Mouse (Mus musculus) kidney, adult 2 months (tissue): Measurements from ENCODE around the gene Ppm1k. TPM values are rescaled to one million over a fixed set of nuclear protein-coding genes. Genes with fewer than 3 reads are reported as not detected.

Experiments used
- DNase-seq: peaks from one replicate; pipeline ENCODE4 v3.0.0; 2021
- H3K27ac ChIP-seq: fragments of 200-500 bp; 2 replicates; pipeline ENCODE4 v1.5.1; 2012; ENCODE audit warnings: low read depth, low read length, control low read depth, inconsistent platforms; ENCODE audit not compliant: insufficient read depth
- H3K27me3 ChIP-seq: fragments of 200-500 bp; replicated peaks from 2 replicates; pipeline ENCODE4 v1.6.1; 2012; ENCODE audit warnings: mild to moderate bottlenecking, moderate library complexity, low read length, inconsistent platforms; ENCODE audit not compliant: control insufficient read depth, insufficient read depth
- H3K36me3 ChIP-seq: fragments of 200-500 bp; 2 replicates; pipeline ENCODE4 v1.6.1; 2012; ENCODE audit warnings: mild to moderate bottlenecking, moderate library complexity, low read length, inconsistent platforms; ENCODE audit not compliant: control insufficient read depth, insufficient read depth
- H3K4me1 ChIP-seq: fragments of 200-500 bp; 2 replicates; pipeline ENCODE4 v1.6.1; 2011; ENCODE audit warnings: low read length; ENCODE audit not compliant: control insufficient read depth, insufficient read depth
- H3K4me3 ChIP-seq: fragments of 200-500 bp; 2 replicates; pipeline ENCODE4 v1.5.1; 2011; ENCODE audit warnings: mild to moderate bottlenecking, low read depth, low read length, control low read depth; ENCODE audit not compliant: insufficient read depth
- CTCF ChIP-seq: fragments of 200-500 bp; conservative IDR thresholded peaks from 2 replicates; pipeline ENCODE4 v1.5.1; 2011; ENCODE audit warnings: low read depth, mild to moderate bottlenecking, control low read depth, low read length, moderate library complexity, mixed read lengths; ENCODE audit not compliant: insufficient read depth, insufficient read length
- POLR2A ChIP-seq: fragments of 200-500 bp; IDR thresholded peaks from one replicate; pipeline ENCODE4 v1.6.1; 2011; ENCODE audit warnings: low read depth, low read length, control low read depth
- WGBS: fragments of 180-500 bp; shearing (Covaris S2); methylation state at CpG from one replicate; pipeline ENCODE4 v1.1.7; 2018; 5-methylcytosine and 5-hydroxymethylcytosine counted together
- polyA plus RNA-seq: library from polyadenylated mRNA; depleted of rRNA; stranded (reverse); fragments of >200 nt; gene quantifications from 2 replicates; pipeline ENCODE4 v1.2.3, GENCODE M21; 2012

Gene Ppm1k
- polyA plus RNA-seq, 1 experiment, result 6.2 TPM

DNA sequence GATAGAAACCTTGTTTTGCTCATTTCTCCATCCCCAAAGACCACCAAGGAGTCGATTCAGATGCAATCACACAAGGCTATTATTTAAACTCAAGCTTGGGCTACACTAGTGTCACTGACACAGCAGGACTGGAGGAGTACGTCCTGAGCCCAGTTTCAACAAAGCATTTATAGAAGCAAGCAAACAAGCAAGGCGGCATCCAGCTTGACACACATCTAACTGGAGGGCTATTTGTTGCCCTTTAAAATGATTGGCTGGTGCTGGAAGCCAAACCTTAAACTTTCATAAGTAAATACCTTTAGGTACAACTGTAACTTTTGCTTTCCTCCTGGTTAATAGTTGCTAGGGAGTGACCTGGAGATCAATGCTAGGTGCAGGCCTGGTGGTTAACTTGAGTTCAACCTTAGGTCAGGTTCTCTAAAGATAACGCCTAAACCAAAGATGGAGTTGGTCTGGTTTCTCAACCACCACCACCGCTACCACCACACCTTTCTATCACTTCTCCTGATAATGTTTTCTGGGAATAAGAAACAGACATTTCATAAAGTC, 5.8 kb upstream of the Ppm1k start:
- WGBS, result 80% methylated on average over 5 of the region's 5 CpGs
- no peak for DNase-seq

GRCm38 (mm10) chr6:57537887-57538286, 2.6 kb upstream of the Ppm1k start:
- 90% methylated on average over 5 of the region's 5 CpGs for WGBS
- DNase-seq, result no peak
- Histone ChIP-seq H3K4me3 (no peak overlapping the region), H3K4me1 (peaks cover 2% of the 10 kb centered on the region; the same call in 1 of the 2 replicates), H3K27ac (no peak overlapping the region), H3K36me3 (no peaks in the 10 kb centered on the region), H3K27me3 (no peaks in the 10 kb centered on the region)
- TF ChIP-seq POLR2A (no peak), CTCF (no peak)

More for the DNA sequence above, 5.8 kb upstream of the Ppm1k start:
- no peaks in the 10 kb centered on the region; the same call in 1 of the 2 replicates for H3K4me1 ChIP-seq
- H3K27ac ChIP-seq, result no peak overlapping the region
- H3K36me3 ChIP-seq, result no peaks in the 10 kb centered on the region
- no peak overlapping the region for H3K4me3 ChIP-seq
- no peak for TF ChIP-seq CTCF
- no peak for TF ChIP-seq POLR2A
- H3K27me3 ChIP-seq, result no peaks in the 10 kb centered on the region

DNA sequence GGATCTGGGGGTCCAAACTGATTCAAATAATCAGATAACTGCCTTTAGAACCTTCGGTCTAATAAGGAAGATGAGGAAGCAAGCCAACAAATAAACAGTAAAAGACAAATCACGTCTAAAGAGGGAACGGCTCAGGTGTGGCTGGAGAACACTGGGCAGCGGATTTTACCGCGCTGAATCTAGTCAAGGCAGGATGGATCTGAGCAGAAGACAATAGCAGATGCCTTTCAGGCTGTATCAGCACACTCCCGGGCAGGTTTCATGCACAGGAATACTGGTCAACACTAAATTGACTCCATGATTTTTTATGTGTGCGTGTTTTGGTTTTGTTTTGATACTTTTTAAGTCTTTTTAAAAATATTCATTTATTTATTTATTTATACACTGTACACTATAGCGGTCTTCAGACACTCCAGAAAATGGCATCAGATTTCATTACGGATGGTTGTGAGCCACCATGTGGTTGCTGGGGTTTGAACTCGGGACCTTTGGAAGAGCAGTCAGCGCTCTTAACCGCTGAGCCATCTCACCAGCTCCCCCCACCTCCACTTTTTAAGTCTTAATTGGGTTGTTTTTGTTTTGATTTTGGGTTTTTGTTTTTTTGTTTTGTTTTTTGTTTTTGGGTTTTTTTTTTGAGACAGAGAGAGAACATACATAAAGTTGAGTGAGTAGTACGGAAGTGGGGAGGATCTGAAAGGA, 852 bp upstream of the Ppm1k start:
- peak overlapping the region; percentile 94 for H3K27ac ChIP-seq
- 16% methylated on average over 14 of the region's 14 CpGs for WGBS
- peak overlapping the region; percentile 86 for H3K4me3 ChIP-seq
- H3K27me3 ChIP-seq, result no peaks in the 10 kb centered on the region
- peaks cover 2% of the 10 kb centered on the region; the same call in 1 of the 2 replicates for H3K4me1 ChIP-seq
- H3K36me3 ChIP-seq, result no peaks in the 10 kb centered on the region
- DNase-seq, result peak; percentile 14
- TF ChIP-seq POLR2A (no peak), CTCF (no peak)

DNA sequence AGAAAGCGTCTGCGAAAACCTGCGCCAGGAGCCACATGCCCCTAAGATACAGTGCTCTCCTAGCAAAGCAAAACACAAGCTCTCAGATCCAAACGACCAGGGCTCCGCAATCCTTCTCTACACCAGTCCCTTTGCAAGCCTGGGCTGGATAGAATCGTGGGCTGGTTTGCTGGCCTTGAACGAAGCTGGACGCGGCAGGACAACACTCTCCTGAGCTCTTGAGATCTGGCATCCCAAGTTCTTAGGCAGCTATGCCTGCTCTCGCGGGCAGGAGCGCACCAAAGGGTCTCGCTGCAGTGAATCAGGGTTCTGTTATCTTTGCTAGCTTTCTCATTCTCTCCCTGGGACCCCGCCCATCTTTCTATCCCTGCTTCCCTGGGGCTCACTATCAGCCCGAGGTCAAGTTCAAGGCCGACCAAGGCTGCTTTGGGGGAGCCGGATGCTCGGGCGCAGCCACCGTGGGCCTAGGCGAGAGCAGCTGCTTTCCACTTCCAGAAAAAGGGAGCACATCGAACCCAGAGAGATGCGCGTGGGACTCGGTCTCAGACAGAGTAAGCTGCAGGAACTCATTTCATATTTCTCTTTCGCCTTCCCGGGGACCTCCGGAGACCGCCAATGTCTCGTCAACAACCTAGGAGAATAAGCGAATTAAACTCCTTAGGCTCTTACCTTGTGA, 519 bp downstream of the Ppm1k start:
- H3K4me1 ChIP-seq, result peaks cover 2% of the 10 kb centered on the region; the same call in 1 of the 2 replicates
- WGBS, result under 1% methylated on average over 31 of the region's 31 CpGs
- peak overlapping the region; percentile 34 for H3K27ac ChIP-seq
- no peaks in the 10 kb centered on the region for H3K36me3 ChIP-seq
- no peaks in the 10 kb centered on the region for H3K27me3 ChIP-seq
- TF ChIP-seq POLR2A (no peak), CTCF (no peak)
- DNase-seq, result peak; percentile 38
- H3K4me3 ChIP-seq, result peak overlapping the region; percentile 73

DNA sequence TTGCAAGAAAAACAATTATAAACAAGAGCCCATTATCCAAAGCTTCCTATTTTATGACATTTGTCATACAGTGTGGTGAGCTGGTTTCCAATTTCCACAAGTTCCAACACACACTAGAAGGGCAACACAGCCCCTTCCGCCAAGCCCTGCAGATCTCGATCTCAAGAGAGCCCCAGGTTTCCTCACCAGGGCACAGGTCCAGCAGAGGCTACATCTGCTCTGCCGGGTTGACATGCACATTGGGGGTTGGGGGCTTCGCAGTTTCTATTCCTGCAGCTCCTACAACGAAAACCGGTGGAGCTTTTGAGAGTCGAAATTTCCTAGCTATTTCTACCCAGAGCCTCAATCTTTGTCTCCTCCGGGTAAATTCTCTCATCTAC, 1.0 kb downstream of the Ppm1k start:
- 4% methylated on average over 8 of the region's 8 CpGs for WGBS
- peaks cover 2% of the 10 kb centered on the region; the same call in 1 of the 2 replicates for H3K4me1 ChIP-seq
- peak overlapping the region; percentile 73 for H3K4me3 ChIP-seq
- peak; percentile 43 for DNase-seq
- H3K36me3 ChIP-seq, result no peaks in the 10 kb centered on the region
- H3K27me3 ChIP-seq, result no peaks in the 10 kb centered on the region
- peak overlapping the region; percentile 34; the same call in 1 of the 2 replicates for H3K27ac ChIP-seq
- TF ChIP-seq POLR2A, result no peak

DNA sequence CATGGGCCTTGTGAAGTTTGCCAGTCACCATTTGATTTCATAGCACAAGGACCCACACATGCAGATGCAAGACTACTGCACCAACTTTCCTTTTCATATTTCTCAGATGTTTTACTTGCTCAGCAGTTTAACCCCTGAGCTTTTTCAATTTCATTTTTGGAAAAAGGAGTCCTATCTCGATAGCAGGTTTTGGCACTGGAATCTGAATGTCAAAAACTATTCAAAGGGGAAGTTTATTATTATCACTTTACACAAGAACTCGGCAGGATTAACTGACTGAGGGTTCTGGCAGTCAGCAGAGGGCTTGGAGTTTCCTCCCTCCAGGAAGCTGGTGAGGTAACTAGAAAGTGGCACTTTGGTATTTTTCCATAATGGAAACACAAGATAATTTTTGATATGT, 1.9 kb downstream of the Ppm1k start:
- no peak for TF ChIP-seq POLR2A
- no peak for TF ChIP-seq CTCF
- peaks cover 2% of the 10 kb centered on the region; the same call in 1 of the 2 replicates for H3K4me1 ChIP-seq
- H3K36me3 ChIP-seq, result no peaks in the 10 kb centered on the region
- H3K4me3 ChIP-seq, result peak overlapping the region; percentile 26
- 0 out of 2 replicates have a peak overlapping the region, but pooled peaks have one; percentile 9 for H3K27ac ChIP-seq
- H3K27me3 ChIP-seq, result no peaks in the 10 kb centered on the region
- WGBS, result 26% methylated on average over 2 of the region's 2 CpGs
- DNase-seq, result no peak

GRCm38 (mm10) chr6:57532022-57532421, 3.2 kb downstream of the Ppm1k start:
- DNase-seq, result no peak
- Histone ChIP-seq H3K4me3 (no peak overlapping the region), H3K27ac (no peak overlapping the region), H3K36me3 (no peaks in the 10 kb centered on the region), H3K4me1 (peaks cover 2% of the 10 kb centered on the region; the same call in 1 of the 2 replicates), H3K27me3 (no peaks in the 10 kb centered on the region)
- TF ChIP-seq POLR2A (no peak), CTCF (no peak)
- WGBS, result 78% methylated on average over 1 of the region's 1 CpGs
